Mouse (Mus musculus) c-Kit-negative CD71-positive TER-119-positive erythroid progenitor cells, embryonic 14.5 days (primary cell): ENCODE measurements around the gene Gm3448.
"Not testable (repeated sequence)": the region's sequence is repeated elsewhere in the genome, so short reads cannot be mapped to it uniquely, and the experiment has no call there.

ENCODE experiments used
- DNase-seq: peaks from one replicate; pipeline ENCODE4 v3.0.0-alpha.2; 2013; ENCODE audit warnings: low read depth, low spot score

Gene Gm3448

DNA sequence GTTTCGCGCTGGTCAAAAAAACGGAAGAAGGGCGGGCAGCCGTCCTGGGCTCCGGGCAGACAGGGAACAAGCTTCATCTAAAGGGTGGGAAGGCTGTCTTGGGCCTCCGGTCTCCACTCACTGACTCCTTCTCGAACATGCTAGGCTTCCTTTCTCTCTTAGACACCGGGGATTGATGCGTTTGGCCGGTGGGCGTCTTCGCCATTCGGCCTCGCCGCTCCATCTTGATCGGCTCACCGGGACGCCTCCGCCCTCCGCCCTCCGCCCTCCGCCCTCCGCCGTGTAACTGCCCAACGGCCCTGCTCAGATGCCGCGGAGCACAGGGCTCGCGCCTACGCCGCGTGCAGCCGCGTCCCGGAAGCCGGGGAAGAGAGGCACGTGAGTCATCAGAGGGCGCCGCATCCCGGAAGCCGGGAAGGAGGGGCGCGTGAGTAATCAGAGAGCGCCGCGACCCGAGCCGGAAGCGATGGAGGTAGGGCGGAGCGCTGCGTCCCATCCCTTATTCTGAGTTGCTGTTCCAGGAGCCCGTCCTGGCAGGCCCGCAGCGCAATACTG lies at the start of gene Gm3448, which contains the start of the genes Ermard and Tcte3:
TSS of gene Gm3448 (minus strand) at position 363 of the 555 bp plus-strand sequence.
TSS of gene Ermard (plus strand) at position 34 of the 555 bp plus-strand sequence.
TSS of gene Tcte3 (minus strand) at position 314 of the 555 bp plus-strand sequence.
- DNase-seq, result not testable (repeated sequence)

DNA sequence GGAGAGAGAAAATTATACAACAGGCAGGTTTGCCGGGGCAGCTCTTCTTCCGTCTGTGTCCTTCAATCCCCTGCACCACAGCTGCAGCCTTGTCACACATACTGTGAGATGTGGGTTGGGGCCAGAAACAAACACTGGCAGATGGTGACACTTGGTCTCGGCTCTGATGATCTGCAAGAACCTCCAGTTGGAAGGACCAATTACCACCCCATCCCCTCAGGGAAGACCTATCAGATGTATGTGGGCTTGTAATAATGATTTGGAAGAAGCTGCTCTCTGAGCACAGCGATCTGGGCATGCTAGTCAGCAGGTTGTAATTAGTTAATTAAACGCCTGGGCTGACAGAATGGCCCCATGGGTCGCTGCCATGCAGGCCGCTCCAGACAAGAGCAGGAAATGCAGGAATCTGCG lies 47.3 kb upstream of the Gm3448 start:
- DNase-seq, result no peak

DNA sequence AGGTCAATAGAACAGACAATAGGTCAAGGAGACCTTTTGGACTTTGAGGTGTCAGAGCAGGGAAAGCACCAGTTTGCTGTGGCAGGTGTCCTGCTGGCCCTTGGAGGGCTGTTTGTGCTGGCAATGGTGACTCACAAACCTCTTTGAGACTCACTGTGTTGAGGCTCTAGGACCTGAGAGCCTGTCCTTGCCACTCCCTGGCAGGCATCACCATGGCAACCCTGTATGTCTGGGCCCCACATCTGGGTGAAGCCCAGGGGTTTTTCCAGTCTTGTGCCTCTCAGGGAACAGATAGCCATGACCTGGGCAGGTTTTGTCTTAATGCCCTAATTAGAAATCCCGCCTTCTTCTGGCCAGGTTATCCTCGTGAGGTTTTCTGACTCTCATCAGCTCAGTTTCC lies 46.8 kb upstream of the Gm3448 start:
- DNase-seq, result no peak

DNA sequence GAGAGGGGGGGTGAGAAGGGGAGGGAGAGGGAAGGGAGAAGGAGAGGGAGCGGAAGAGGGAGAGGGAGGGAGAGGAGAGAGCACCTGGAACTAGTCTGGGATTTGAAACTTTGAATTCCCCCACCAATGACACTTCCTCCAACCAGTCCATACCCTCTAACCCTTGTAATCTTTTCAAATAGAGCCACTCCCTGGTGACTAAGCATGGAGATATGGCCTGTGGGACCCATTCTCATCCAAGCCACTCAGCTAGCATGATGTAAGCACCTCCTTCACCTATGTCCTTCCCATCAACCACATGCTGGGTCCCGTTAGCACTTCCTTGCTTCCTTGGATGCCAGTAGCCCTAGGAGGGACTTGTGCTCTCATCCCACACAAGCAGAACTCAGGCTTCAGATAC lies 43.7 kb upstream of the Gm3448 start:
- peak; percentile 19 for DNase-seq

DNA sequence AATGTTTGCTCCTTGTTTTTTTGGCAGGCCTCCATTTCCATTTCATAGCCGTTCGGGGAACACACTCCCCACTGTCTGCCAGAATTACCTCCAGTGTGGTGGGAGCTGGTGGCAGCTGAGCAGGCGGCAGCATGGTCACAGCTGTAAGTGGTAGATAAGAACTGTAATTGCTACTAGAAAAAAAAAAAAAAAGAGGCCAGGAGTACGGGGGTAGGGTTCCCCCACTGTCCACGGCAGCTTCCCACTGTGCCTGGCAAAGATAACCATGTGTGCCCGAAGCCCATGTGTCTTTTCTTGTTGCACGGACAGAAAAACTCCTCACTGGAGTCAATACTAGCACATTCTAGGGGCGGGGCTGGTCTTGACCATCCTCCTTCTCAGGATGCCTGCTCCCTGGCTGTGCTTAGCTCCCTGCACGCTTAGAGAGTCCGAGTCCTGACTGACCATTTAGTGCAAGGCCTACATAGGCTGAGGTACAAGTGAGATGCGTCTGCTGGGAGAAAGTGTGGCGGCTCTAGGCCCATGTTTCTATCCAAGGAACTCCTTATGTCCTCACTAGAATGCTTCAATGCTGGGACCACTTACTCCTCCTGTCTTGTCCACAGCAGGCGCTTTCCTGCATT lies 43.0 kb upstream of the Gm3448 start:
- peak; percentile 29 for DNase-seq

DNA sequence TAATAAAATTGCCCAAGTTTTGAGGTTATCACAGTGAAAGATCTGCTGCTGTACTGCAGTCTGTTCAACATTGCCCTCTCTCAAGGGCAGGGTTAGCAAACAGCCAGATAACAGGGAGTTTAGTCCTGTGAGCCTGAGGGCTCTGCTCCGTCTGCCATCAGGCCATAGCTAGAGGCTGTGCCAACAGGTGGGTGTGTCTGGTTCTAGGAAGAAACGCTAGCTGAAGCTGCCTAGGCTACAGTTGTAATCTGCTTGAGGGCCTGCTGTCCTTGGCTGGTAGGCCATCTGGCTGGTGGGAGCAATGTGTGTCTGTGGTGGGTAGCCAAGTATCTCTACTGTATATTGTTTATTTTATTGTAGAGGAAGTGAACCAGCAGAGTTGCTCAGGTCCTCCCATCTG lies 36.2 kb upstream of the Gm3448 start:
- no peak for DNase-seq

DNA sequence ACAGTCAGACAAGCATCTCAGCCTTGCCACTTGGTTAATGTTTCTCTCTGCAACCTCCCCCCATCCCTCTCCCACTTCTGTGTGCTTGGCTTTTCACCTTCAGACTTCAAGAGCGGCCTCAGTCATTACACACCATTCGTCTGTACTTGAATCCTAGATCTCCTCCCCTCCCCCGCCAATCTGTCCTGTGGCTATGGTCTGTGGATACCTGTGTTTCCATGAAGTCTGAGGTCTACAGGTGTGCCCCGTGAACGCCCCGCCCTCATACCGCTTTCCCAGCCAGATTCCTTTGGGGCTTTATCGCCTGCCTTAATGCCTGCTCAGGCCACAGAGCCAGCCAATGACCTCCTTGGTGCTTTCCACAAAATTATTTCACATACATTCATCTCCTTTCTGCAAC lies 33.7 kb upstream of the Gm3448 start:
- no peak for DNase-seq

DNA sequence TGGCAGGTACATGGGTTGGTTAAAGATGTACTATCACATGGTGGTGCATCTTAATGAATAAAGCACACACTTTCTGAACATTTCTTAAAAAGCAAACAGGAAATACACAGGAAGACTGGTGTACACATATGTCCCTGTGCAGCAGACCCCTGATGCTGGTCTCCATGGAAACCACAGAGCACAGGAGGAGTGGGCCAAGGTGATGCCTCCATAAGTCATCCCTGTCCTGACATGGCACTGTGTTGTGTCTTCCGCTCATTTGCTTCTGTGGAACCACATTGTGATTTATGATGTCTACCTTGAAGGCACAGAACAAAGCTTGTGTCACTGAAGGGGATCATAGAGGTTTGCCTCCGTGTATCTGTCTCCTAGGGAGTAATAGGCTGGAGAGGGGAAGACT lies 30.9 kb upstream of the Gm3448 start:
- DNase-seq, result no peak

DNA sequence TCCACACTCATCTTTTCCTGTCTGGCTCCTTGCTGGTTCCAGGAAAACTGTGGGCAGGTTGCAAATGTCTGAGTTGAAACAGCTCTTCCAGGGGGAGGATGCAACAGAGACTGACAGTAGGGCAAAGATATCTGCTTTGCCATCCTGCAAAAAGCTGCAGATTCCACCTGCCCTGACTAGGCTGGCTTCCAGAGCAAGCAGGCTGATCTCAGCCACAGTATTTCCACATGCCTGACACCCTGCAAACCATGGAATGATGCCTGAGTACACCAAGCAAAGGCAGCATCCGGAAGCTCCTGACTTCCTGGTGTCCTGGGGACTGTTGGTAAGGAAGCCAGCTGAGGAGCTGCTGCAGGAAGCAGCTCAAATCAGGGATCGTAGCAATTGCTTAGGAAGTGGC lies 27.8 kb upstream of the Gm3448 start:
- DNase-seq, result no peak

DNA sequence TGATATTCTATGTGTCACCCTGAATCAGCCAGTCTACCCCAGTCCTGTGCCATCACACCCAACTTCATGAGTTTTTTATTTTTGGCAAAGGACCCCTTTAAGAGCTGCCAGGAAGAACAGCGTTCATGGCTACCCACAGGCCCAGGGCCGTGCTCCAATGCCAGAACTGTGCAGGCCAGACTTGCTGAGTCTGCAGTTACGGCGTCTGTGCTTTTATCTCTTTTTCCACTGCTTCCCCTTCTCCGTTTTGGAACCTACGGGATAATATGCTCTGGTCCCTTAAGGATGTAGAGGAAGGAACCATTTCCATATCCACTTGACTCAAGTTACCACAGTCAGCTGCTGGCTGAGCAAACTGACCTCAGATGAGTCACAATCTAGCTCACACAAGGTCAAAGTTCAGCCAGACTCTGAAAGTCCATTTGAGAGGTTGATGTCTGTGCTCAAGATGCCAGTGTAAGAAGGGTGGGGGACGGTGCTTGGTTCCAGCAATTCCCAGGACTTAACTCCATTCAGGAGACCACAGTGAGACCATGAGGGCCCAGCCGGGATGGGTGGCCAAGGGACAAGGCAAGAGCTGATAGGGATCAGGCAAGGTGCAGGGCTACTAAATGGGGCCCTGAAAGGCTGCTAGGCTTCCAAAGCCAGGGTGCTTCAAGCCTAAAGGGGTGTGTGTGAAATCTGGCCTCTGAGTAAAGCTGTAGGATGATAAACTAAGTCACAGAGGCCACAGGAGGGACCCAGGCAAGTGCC lies 26.9 kb upstream of the Gm3448 start:
- no peak for DNase-seq

DNA sequence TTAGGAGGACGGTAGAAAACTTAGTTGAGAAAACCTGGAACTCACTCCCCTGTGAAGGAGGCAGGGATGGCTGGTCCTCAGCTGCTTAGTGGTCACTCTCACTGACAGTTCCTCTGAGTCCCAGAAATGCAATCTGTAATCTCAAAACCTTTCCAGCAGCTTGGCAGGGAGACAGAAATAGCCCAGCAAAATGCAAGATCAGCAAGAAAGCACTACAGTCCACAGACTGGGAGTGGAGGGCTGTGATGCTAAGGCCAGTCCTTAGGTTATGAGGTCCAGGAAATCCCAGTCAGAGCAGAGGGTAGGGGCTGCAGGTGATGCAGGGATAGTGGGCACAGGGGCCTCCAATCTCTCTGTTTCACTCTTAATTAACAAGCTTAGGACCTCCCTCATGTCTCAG lies 25.6 kb upstream of the Gm3448 start:
- DNase-seq, result no peak

DNA sequence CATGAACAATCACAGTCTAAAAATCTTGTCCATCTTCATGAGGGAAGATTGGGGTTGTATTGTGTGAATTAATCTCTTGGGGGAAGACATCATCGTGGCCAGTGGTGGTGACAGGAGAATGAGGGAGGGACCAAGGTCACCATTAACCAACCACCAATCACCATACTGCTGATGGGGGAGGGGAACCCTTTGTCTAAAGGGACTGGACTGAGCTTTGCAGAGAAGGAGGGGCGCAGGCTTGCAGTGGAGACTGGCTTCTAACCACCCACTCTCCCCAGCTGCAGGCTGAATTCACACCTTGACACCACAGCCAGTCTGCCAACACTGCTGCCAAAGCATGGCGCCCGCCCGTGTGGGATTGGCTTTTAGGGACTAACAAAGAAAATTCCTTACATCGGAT lies 24.7 kb upstream of the Gm3448 start:
- DNase-seq, result no peak

DNA sequence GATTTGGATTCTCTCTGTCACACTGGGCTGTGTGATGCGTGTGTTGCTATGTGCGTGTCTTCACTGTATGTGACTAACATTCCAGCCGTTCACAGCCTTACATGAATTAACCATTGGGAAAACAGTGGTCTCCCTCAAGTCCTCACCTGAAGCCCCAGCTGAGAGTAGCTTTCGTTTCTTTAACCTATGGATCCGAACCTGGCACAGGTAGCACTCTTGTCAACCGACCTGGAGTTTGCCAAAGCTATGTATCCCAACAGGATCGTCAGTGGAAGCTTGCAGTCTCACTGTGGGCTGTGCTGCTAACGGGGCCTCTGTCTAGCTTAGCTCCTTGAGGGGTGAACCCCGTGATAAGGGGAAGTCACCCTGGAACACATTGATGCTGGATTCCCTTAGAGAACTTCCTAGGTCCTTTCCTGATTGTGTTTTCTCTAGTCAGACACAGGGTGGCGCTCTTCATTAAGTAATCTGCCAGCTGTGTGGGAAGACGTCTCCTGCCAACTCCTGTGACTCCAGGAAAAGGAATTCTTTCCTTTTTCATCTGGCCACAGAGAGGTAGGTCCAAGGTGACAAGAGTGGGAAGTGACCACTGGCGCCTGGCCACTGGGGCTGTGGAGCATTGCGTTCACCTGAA lies 24.2 kb upstream of the Gm3448 start:
- no peak for DNase-seq

DNA sequence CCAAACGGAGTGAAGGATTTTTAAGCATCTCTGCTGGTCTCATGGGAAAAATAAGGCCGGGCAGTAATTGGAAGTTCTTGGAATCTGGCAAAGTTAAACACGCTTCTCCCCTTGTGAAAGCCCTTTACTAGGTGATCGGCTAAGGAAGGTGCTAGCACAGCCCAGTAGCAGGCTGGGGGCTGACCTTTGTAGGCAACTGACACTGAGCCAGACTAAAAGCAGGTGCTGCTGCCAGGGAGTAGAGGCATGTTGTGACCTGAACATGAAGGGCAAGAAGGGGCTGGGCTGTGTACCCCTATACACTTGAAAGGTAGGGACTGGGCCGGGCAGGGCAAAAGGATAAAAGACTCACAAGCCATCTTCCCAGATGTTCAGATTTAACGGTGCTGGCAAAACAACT lies 19.0 kb upstream of the Gm3448 start:
- no peak for DNase-seq

DNA sequence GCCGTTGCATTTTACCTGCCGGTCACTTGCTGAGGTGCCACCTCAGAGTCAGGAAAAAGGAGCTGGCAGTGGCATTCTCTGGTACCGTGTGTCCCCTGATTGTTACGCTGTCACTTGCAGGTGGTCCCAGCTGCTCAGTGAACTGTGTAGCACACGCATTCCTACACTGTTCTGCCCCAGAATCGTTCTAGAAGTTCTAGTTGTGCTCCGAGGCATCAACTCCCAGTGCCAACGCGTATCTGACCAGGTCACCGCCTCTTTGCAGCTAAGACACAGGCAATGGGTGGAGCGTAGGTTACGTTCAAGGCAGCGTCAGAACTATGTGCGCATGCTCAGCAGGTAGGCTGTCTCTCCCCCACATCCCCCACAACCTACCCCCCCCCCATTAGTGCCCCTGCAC lies 18.3 kb upstream of the Gm3448 start:
- no peak for DNase-seq

DNA sequence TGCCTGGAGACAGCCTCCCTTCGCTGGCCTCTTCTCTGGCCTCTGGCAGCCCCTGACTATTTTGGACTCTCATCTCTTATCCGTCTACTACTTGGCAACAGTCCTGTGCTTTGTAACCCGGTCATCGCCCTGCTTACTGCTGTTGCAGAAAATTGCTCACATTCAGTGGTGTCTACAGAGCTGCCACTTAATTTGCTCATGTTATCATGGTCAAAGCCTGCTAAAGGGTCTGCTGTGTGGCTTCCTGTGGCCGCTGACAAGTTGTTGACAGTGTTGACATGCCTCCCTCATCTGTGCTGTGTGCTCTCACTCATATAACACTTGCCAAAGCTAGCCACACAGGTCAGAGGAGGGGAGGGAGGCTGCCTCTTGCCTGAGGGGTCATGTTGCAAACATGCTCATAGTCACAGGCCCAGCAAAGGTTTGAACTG lies 16.8 kb upstream of the Gm3448 start:
- DNase-seq, result no peak

DNA sequence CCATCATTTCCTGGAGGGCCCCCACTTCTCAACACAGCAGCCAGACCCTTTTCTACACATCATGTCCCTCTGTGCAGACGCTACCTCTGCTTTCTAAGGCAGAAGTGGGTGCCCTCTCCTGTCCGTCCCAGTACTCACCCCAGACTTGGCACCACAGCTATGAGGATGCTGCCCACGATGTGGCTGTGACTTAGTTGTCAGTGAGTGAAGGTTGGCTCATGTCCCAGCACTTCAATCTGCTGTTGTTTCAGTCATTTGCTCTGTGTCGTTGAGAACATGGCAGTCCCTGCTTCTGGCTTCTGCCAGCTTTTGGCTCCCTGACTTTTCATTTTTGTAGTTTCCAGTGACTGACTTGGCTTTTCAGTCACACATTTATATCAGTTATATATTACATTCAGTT lies 14.6 kb upstream of the Gm3448 start:
- DNase-seq, result no peak

DNA sequence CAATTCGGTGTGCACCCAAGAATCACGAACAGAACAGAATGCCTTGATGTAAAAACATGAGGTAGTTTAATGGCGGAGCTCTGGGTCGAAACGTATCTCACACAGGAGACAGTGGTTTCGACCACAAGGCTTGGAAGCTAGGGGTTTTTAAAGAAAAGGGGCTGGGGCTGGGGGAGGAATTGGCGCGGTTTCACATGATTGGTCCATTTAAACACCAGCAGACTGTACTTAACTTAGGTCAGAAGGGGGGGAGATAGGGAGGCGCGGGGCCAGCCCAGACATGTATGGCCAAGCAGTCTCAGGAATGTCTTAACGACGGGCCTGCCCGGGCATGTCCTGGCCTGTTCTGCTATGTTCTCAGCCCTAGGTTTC lies 12.5 kb upstream of the Gm3448 start:
- DNase-seq, result not testable (repeated sequence)

DNA sequence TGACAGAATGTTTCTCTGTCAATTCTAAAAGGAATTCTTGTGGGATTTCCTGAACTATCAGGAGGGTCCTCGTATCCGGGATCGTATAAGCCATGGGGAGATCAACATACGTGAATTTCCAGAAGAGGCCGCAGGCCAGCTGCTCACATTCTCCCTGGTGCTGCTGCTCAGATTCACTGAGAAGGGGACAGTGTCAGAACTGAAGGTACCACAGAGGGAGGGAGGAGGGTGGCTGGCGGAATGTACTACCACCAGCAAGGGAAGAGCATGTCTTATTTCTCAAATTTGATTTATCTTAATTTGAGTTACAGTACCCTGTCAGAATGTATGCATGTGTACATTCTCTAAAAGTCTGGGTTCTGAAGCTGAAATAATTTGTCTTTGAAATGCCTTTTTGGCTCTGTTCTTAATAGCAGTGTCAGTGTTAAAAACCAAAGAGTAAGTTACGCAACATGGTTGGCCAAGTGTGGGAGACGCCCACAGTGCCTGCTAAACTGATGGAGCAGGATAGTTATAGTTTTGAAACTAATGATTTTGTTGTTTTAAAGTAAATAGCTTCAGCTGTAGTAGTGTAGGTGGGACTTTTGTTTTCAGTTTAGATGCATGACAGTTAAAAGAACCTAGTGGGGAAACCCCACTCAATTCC lies 12.0 kb upstream of the Gm3448 start:
- not testable (repeated sequence) for DNase-seq

DNA sequence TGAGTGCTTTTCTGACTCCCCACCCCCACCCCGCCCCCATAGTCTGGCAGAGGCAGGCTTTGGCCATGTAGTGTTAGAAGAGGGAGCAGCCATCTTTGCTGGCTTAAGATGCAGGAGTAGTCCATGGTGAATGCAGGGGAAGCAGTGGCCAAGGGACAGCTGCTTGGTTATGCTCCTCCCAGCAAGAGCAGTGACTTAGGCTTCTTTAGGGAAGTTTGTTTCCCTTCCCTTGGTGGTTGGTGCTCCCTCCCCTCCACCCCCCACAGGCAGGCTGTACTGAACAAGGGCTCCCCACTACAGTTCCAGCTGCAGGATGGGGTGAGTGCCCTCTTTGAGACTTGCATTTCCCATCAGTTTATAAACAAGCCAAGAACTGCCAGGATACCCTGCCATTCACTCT lies 11.4 kb upstream of the Gm3448 start:
- DNase-seq, result not testable (repeated sequence)

DNA sequence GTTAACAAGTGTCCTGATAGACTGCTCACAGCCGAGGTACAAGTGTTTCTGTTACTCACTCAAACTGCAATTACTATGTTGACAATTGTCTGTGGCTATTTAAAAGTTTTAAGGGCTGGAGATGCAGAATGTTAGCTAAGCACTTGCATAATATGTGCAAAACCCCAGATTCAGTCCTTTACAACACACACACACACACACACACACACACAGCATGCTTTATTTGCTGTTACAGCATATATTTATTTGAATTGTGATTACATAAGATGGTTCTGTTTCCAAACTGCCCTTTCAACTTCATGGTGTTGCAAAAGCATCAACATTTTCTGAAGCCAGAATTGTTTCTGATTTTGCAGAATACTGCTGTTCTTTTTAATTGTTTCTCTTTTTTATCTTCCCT lies 9.0 kb upstream of the Gm3448 start:
- not testable (repeated sequence) for DNase-seq

DNA sequence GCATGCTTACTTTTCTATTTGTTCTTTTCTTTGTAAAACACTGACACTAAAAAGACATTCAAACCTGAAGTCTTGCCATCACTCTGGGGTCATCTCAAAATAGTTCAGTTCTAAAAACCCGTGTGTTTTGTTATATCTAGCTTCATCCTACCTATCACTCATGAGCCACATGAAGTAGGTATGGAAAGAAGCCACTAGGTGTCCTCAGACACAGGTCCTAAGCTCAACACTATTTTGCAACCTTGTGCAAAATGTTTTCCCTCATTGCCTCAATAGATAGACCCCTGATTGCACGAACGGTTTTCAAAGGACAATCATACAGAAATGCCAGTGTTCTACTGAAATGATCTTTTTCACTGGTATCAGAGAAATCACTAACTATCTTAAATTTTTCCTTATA lies 882 bp downstream of the Gm3448 start:
- not testable (repeated sequence) for DNase-seq
